Mouse (Mus musculus) forebrain, embryonic 10.5 days (tissue): Measurements from ENCODE around the gene Gm45213. TPM values are rescaled to one million over a fixed set of nuclear protein-coding genes. Genes with fewer than 3 reads are reported as not detected.

Source experiments
- DNase-seq: peaks from one replicate; pipeline ENCODE4 v3.0.0-alpha.2; 2017; ENCODE audit warnings: low spot score; ENCODE audit errors: extremely low spot score
- H3K27ac ChIP-seq: fragments of 300-500 bp; sonication (generic); 2 replicates; pipeline ENCODE4 v1.5.1; 2016; ENCODE audit warnings: mild to moderate bottlenecking
- H3K27me3 ChIP-seq: fragments of 300-500 bp; sonication (generic); 2 replicates; pipeline ENCODE4 v1.6.1; 2016; ENCODE audit warnings: mild to moderate bottlenecking; ENCODE audit not compliant: poor library complexity, severe bottlenecking
- H3K36me3 ChIP-seq: fragments of 300-500 bp; sonication (generic); replicated peaks from 2 replicates; pipeline ENCODE4 v1.6.1; 2016; ENCODE audit warnings: mild to moderate bottlenecking, moderate library complexity
- H3K4me1 ChIP-seq: fragments of 300-500 bp; sonication (generic); 2 replicates; pipeline ENCODE4 v1.6.1; 2016
- H3K4me3 ChIP-seq: fragments of 300-500 bp; sonication (generic); 2 replicates; pipeline ENCODE4 v1.5.1; 2016; ENCODE audit warnings: mild to moderate bottlenecking, moderate library complexity
- H3K9me3 ChIP-seq: fragments of 300-500 bp; sonication (generic); 2 replicates; pipeline ENCODE4 v1.6.1; 2016; ENCODE audit warnings: mild to moderate bottlenecking, moderate library complexity
- WGBS: fragments of 180-500 bp; shearing (Covaris S2); methylation state at CpG from one replicate; pipeline ENCODE4 v1.1.7; 2016; 5-methylcytosine and 5-hydroxymethylcytosine counted together
- polyA plus RNA-seq: library from polyadenylated mRNA; unstranded; fragments of >200 nt; fragmentation: Nextera tagmentation; extraction: Ambion mirVana; gene quantifications from 2 replicates; pipeline ENCODE4 v1.2.1, GENCODE M21; 2016

Gene Gm45213
- polyA plus RNA-seq, 1 experiment from 2014 or later: not detected

DNA sequence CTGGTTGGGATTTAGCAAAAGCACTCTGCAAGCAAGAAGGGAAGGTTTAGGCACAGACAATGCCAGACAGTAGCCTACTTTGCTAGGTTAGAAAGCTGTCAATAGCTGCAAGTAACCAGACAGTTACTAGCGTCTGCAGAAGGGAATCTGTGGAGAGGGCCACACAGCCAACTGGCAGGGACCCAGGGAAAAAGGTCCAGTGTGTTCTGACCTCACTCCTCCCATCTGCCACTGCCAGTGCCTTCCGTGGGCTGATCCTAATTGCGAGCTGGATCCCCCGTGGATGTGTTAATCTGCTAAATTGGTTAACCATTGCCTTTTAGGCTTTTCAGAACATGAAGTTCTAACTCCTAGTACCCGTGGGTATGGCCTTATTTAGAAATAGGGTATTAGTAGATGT, 50.7 kb downstream of the Gm45213 start:
- peaks cover 38% of the 10 kb centered on the region for H3K36me3 ChIP-seq
- H3K27me3 ChIP-seq: no peaks in the 10 kb centered on the region
- no peak overlapping the region for H3K27ac ChIP-seq
- no peak overlapping the region for H3K4me3 ChIP-seq
- DNase-seq: no peak
- WGBS: 86% methylated on average over 5 of the region's 5 CpGs
- no peaks in the 10 kb centered on the region for H3K9me3 ChIP-seq
- H3K4me1 ChIP-seq: peaks cover 4% of the 10 kb centered on the region; the same call in 1 of the 2 replicates

GRCm38 (mm10) chr7:66098803-66099202, 55.4 kb downstream of the Gm45213 start:
- Histone ChIP-seq H3K4me1 (peaks cover 4% of the 10 kb centered on the region; the same call in 1 of the 2 replicates), H3K27me3 (no peaks in the 10 kb centered on the region), H3K36me3 (no peaks in the 10 kb centered on the region), H3K27ac (no peak overlapping the region), H3K4me3 (no peak overlapping the region), H3K9me3 (no peaks in the 10 kb centered on the region)
- WGBS: 90% methylated on average over 7 of the region's 7 CpGs
- DNase-seq: no peak

- no peaks in the 10 kb centered on the region for H3K9me3 ChIP-seq
- peaks cover 12% of the 10 kb centered on the region for H3K27me3 ChIP-seq
- WGBS: 4% methylated on average over 4 of the region's 4 CpGs
- no peaks in the 10 kb centered on the region for H3K36me3 ChIP-seq
- H3K27ac ChIP-seq: no peak overlapping the region
- no peak for DNase-seq
- H3K4me3 ChIP-seq: no peak overlapping the region
- peaks cover 4% of the 10 kb centered on the region; the same call in 1 of the 2 replicates for H3K4me1 ChIP-seq
Observed at GRCm38 (mm10) chr7:66101866-66102265, 58.5 kb downstream of the Gm45213 start.

GRCm38 (mm10) chr7:66104531-66104930, 61.1 kb downstream of the Gm45213 start:
- Histone ChIP-seq H3K9me3 (no peaks in the 10 kb centered on the region), H3K36me3 (no peaks in the 10 kb centered on the region), H3K27me3 (peaks cover 21% of the 10 kb centered on the region), H3K4me3 (no peak overlapping the region), H3K4me1 (peaks cover 11% of the 10 kb centered on the region), H3K27ac (no peak overlapping the region)
- 92% methylated on average over 5 of the region's 5 CpGs for WGBS
- DNase-seq: no peak

DNA sequence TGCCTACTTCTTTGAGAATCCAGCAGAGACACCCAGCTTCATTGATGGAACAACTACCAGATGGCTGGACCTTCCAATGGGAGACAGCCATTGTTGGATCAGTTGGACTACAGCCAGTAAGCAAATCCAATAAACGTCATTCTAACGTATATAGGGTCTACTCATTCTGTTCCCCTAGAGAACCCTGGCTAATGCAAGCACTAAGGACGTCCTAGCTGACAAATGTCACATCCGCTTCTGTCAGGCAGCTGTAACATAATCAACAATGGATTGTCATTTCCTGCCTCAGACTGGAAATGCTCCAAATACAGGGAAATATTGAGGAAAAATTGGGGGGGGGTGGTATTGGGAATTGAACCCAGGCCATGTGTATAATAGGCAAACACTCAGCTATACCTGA, 62.4 kb downstream of the Gm45213 start:
- Histone ChIP-seq H3K4me3 (no peak overlapping the region), H3K27me3 (peaks cover 21% of the 10 kb centered on the region), H3K9me3 (no peaks in the 10 kb centered on the region), H3K36me3 (no peaks in the 10 kb centered on the region), H3K27ac (no peak overlapping the region), H3K4me1 (peaks cover 13% of the 10 kb centered on the region)
- DNase-seq: no peak
- WGBS: 85% methylated on average over 4 of the region's 4 CpGs

- 85% methylated on average over 7 of the region's 7 CpGs for WGBS
- H3K9me3 ChIP-seq: no peaks in the 10 kb centered on the region
- H3K36me3 ChIP-seq: no peaks in the 10 kb centered on the region
- H3K4me3 ChIP-seq: no peak overlapping the region
- H3K4me1 ChIP-seq: peaks cover 22% of the 10 kb centered on the region
- no peak for DNase-seq
- peaks cover 21% of the 10 kb centered on the region for H3K27me3 ChIP-seq
- no peak overlapping the region for H3K27ac ChIP-seq
Observed at GRCm38 (mm10) chr7:66106581-66107056, 63.2 kb downstream of the Gm45213 start.

DNA sequence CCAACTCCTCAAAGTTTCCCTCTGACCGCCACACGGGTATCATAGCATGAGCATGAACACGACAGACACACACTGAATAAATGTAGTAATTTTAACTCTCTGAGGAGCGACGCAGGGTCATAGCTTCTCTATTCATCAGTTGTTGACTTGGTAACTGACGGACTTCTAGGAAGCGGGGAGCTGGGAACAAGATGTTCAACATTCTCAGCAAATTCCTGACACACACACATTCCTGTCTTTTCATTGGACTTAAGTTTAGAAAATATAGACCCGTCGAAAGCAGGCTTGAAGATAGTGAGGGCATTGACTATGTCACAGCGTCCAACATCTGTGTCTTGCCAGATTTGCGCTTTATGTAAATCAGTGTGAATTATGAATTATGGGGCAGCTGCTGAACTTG, 63.8 kb downstream of the Gm45213 start:
- DNase-seq: no peak
- no peak overlapping the region for H3K27ac ChIP-seq
- WGBS: 87% methylated on average over 11 of the region's 11 CpGs
- H3K27me3 ChIP-seq: peaks cover 21% of the 10 kb centered on the region
- H3K9me3 ChIP-seq: no peaks in the 10 kb centered on the region
- H3K4me1 ChIP-seq: peaks cover 27% of the 10 kb centered on the region
- no peak overlapping the region for H3K4me3 ChIP-seq
- H3K36me3 ChIP-seq: no peaks in the 10 kb centered on the region; the same call in 1 of the 2 replicates

GRCm38 (mm10) chr7:66107930-66108329, 64.5 kb downstream of the Gm45213 start:
- Histone ChIP-seq H3K27me3 (peaks cover 21% of the 10 kb centered on the region), H3K4me3 (no peak overlapping the region), H3K27ac (no peak overlapping the region), H3K36me3 (peaks cover 4% of the 10 kb centered on the region), H3K4me1 (peaks cover 32% of the 10 kb centered on the region), H3K9me3 (no peaks in the 10 kb centered on the region)
- 14% methylated on average over 7 of the region's 7 CpGs for WGBS
- peak; percentile 37 for DNase-seq

DNA sequence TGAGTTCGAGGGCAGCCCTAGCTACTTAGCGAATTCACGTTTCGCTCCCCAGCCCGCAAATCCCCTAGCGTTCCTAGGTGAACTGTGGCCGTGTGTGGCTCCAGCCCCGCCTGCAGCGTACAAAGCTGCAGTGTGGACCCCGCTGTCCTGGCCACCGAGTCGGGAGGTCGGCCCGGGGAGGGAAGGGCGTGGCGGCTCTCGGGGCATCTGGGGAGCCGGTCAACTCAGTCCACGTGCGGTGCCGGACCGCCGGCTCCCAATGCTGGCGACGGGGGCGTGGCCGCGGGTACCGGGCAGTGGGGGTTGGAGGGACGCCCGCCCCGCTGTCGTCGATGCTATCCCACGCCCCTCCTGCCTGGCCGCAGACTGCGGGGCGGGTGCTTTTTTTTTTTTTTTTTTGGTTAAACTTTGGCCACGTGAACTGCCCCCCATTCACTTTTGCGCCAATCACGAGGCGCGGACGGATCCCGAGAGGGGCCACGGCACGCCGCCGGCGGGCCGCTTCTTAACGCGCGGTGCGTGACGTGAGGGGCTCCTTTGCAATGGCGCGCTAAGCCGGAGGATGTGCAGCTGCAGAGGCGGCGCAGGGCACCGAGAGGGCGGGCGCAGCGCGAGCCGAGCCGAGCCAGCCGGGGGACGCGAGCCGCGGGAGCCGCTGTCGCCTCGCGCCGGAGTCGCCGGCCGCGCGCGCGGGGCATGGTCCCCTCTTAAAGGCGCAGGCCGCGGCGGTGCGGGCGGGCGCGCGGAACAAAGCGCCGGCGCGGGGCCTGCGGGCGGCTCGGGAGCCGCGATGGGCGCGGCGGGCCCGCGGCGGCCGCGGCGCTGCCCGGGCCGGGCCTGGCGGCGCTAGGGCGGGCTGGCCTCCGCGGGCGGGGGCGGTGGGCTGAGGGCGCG, 65.8 kb downstream of the Gm45213 start, which contains the start of gene Chsy1:
Gene Chsy1 (plus strand): TSS at position 555 of the 894 bp plus-strand sequence.
- Histone ChIP-seq H3K27me3 (peaks cover 21% of the 10 kb centered on the region), H3K27ac (peak within 1 kb of the TSS; percentile 97), H3K36me3 (peaks cover 4% of the 10 kb centered on the region), H3K9me3 (no peaks in the 10 kb centered on the region), H3K4me3 (peak within 1 kb of the TSS; percentile 96), H3K4me1 (peaks cover 41% of the 10 kb centered on the region)
- DNase-seq: peak; percentile 90
- 2% methylated on average over 122 of the region's 123 CpGs for WGBS

GRCm38 (mm10) chr7:66109855-66110635, 66.6 kb downstream of the Gm45213 start:
- Histone ChIP-seq H3K4me3 (peak overlapping the region; percentile 96), H3K27ac (peak overlapping the region; percentile 97), H3K27me3 (peaks cover 21% of the 10 kb centered on the region), H3K9me3 (no peaks in the 10 kb centered on the region), H3K4me1 (peaks cover 50% of the 10 kb centered on the region), H3K36me3 (peaks cover 13% of the 10 kb centered on the region)
- peak; percentile 63 for DNase-seq
- 3% methylated on average over 77 of the region's 77 CpGs for WGBS

DNA sequence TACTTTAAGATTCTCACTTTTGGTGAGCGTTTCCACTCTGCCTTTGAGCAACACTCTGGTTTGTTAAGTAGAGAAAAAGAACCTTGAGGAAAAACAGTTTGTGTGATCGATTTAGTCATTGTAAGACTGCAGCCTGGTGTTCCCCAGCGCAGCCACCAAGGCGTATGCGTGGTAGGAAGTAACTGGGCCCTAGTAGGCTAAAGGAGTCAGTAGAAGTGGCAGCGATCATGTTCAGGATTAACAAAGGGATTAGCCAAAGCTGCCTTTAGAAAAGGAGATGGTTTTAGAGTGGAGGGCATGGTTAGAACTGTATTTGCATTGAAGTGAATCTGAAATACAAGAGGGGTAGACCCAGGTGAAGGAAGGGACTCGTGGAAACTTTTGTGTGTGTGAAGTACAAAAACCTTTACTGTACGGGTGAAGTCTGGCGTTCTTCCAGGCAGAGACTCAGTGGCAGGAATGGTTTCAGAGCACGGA, 67.3 kb downstream of the Gm45213 start:
- Histone ChIP-seq H3K27me3 (peaks cover 16% of the 10 kb centered on the region), H3K9me3 (no peaks in the 10 kb centered on the region), H3K27ac (peak overlapping the region; percentile 97), H3K36me3 (peaks cover 13% of the 10 kb centered on the region), H3K4me1 (peaks cover 56% of the 10 kb centered on the region), H3K4me3 (peak overlapping the region; percentile 96)
- DNase-seq: no peak
- 6% methylated on average over 10 of the region's 10 CpGs for WGBS

DNA sequence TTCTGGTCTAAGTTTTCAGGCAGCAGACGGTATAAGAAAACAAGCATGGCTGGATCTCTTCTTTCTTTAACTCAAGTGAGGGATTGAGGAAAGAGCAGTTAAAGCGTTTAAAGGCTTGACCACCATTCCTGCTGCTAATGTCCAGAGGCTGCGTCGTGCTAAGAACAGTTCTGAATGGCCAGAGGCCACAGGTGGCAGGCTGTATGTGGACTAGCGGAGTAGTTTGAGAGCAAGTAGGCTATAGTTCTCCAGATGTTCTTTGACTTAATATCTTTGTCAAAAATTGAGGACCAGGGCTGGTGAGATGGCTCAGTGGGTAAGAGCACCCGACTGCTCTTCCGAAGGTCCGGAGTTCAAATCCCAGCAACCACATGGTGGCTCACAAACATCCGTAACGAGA, 67.8 kb downstream of the Gm45213 start:
- no peak for DNase-seq
- Histone ChIP-seq H3K27me3 (peaks cover 14% of the 10 kb centered on the region), H3K9me3 (no peaks in the 10 kb centered on the region), H3K36me3 (peaks cover 13% of the 10 kb centered on the region), H3K4me1 (peaks cover 61% of the 10 kb centered on the region), H3K4me3 (peak overlapping the region; percentile 96), H3K27ac (peak overlapping the region; percentile 97)
- 65% methylated on average over 10 of the region's 10 CpGs for WGBS
